Mouse (Mus musculus) limb, embryonic 10.5 days (tissue): Measurements from ENCODE around the gene Sod1. TPM values are rescaled to one million over a fixed set of nuclear protein-coding genes. Genes with fewer than 3 reads are reported as not detected.

ENCODE experiments used
- DNase-seq: peaks from one replicate; pipeline ENCODE4 v3.0.0-alpha.2; 2017; ENCODE audit warnings: low spot score
- H3K27ac ChIP-seq: fragments of 300-500 bp; sonication (generic); 2 replicates; pipeline ENCODE4 v1.5.1; 2016; ENCODE audit warnings: mild to moderate bottlenecking
- H3K27me3 ChIP-seq: fragments of 300-500 bp; sonication (generic); 2 replicates; pipeline ENCODE4 v1.6.1; 2016; ENCODE audit warnings: low read depth, mild to moderate bottlenecking; ENCODE audit not compliant: poor library complexity, severe bottlenecking
- H3K36me3 ChIP-seq: fragments of 300-500 bp; sonication (generic); 2 replicates; pipeline ENCODE4 v1.6.1; 2016; ENCODE audit warnings: mild to moderate bottlenecking, moderate library complexity
- H3K4me1 ChIP-seq: fragments of 300-500 bp; sonication (generic); 2 replicates; pipeline ENCODE4 v1.6.1; 2016
- H3K4me3 ChIP-seq: fragments of 300-500 bp; sonication (generic); 2 replicates; pipeline ENCODE4 v1.5.1; 2016; ENCODE audit warnings: mild to moderate bottlenecking, moderate library complexity
- H3K9me3 ChIP-seq: fragments of 300-500 bp; sonication (generic); replicated peaks from 2 replicates; pipeline ENCODE4 v1.6.1; 2016; ENCODE audit warnings: mild to moderate bottlenecking
- whole genome bisulfite sequencing: fragments of 180-500 bp; shearing (Covaris S2); methylation state at CpG from one replicate; pipeline ENCODE4 v1.1.7; 2016; 5-methylcytosine and 5-hydroxymethylcytosine counted together
- polyA plus RNA-seq: library from polyadenylated mRNA; unstranded; fragments of >200 nt; fragmentation: Nextera tagmentation; extraction: Ambion mirVana; gene quantifications from 2 replicates; pipeline ENCODE4 v1.2.1, GENCODE M21; 2016

Gene Sod1
- polyA plus RNA-seq, result 1,367 and 1,406 TPM in 2 replicates

DNA sequence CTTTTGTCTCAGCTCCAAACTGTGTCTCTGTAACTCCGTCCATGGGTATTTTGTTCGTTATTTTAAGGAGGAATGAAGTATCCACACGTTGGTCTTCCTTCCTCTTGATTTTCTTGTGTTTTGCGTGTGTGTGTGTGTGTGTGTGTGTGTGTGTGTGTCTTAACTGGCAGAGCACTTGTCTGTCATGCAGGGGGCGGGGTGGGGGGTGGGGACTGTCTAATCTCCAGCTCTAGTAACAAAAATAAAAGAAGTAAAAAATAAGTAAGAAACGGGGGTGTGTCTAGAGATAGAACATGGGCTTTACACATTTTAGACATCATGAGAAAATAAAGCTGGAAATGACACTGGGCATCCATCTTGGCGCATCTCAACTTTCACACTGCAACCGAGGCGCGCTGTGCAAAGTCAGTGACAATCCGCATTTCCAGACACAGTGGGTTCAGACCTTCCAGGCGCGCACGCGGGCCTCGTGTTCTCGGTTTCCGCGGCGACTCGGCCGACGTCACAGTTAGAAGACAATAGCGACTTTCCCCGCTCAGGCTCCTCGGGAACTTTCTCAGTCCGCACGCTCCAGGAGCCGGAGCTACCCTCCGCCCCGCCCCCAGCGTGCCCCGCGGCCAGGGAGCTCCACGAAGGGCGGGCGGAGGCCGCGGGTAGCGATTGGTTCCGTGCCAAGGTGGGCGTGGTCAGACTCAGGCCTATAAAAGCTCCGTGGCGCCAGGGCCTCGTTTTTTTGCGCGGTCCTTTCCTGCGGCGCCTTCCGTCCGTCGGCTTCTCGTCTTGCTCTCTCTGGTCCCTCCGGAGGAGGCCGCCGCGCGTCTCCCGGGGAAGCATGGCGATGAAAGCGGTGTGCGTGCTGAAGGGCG, at the start of gene Sod1:
Sod1 (plus strand) TSS at position 729 of the 866 bp plus-strand sequence.
- peaks cover 24% of the 10 kb centered on the region for H3K4me1 ChIP-seq
- H3K36me3 ChIP-seq, result peaks cover 27% of the 10 kb centered on the region
- 2% methylated on average over 63 of the region's 63 CpGs for WGBS
- DNase-seq, result peak; percentile 98
- H3K4me3 ChIP-seq, result peak within 1 kb of the TSS; percentile 98
- H3K27me3 ChIP-seq, result no peaks in the 10 kb centered on the region
- H3K9me3 ChIP-seq, result no peaks in the 10 kb centered on the region
- peak within 1 kb of the TSS; percentile 96 for H3K27ac ChIP-seq

DNA sequence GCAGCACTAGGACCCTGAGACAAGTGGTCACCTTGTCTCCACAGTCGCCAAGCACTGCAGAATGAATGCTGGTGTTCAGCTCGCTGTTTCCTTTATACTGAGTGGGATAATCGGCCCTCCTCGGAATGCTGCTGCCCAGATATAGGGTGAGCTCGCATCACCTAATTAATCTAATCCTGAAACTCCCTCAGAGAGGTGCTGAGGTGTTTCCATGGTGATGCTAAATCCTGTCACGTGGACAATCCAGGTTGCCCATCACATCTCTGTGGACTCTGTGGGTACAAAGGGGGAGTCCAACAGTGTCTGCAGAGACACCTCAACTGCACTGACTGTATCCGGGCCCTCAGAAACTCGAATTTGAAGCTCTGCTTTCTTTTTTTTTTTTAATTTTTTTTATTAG, 49.1 kb upstream of the Sod1 start:
- H3K27ac ChIP-seq, result no peak overlapping the region
- no peak for DNase-seq
- H3K36me3 ChIP-seq, result no peaks in the 10 kb centered on the region
- 67% methylated on average over 8 of the region's 8 CpGs for WGBS
- H3K9me3 ChIP-seq, result no peaks in the 10 kb centered on the region
- H3K4me1 ChIP-seq, result no peaks in the 10 kb centered on the region
- no peaks in the 10 kb centered on the region for H3K27me3 ChIP-seq
- no peak overlapping the region for H3K4me3 ChIP-seq

DNA sequence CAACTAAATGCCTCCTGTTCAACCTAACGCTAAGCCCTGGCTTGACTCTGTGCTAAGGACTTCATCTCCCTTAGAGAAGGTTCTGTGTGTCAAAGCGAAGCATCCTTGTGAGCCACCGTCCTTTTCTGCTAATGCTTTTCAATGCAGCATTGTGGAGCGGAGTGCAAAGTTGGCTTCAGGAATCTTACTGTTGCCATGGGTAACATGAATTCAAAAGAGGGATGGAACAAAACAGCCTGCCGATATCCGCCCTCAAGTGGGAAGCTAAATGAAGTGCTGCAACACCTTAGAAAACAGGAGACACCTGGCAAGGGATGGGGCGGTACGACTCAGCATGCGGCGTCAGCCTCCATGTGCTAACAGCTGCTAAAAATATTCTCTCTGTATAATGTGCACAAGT, 44.1 kb upstream of the Sod1 start:
- Histone ChIP-seq H3K9me3 (no peaks in the 10 kb centered on the region), H3K27me3 (no peaks in the 10 kb centered on the region), H3K4me3 (no peak overlapping the region), H3K4me1 (no peaks in the 10 kb centered on the region), H3K36me3 (no peaks in the 10 kb centered on the region), H3K27ac (no peak overlapping the region)
- no peak for DNase-seq
- WGBS, result 76% methylated on average over 10 of the region's 10 CpGs

DNA sequence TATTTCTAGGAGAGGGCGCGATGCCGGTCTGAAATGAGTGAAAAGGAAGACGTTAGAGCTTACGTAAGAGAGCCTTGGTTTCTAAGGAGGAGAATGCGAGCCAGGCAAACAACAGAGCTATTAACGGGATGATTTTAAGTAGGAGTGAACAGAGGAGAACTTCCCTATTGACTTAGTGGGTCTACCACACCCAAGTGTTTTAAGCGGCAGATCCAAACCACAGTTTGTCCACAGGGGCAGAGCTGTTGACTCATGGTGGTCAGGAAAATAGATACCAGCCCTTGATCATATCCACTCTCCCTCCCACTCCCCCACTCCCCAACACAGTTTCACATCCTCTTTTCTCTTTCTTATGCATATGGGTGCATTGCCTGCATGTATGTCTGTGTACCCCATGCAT, 43.1 kb upstream of the Sod1 start:
- no peak overlapping the region for H3K4me3 ChIP-seq
- H3K27ac ChIP-seq, result no peak overlapping the region
- no peaks in the 10 kb centered on the region for H3K36me3 ChIP-seq
- WGBS, result 89% methylated on average over 8 of the region's 8 CpGs
- DNase-seq, result no peak
- H3K4me1 ChIP-seq, result no peaks in the 10 kb centered on the region
- H3K9me3 ChIP-seq, result no peaks in the 10 kb centered on the region
- no peaks in the 10 kb centered on the region for H3K27me3 ChIP-seq

DNA sequence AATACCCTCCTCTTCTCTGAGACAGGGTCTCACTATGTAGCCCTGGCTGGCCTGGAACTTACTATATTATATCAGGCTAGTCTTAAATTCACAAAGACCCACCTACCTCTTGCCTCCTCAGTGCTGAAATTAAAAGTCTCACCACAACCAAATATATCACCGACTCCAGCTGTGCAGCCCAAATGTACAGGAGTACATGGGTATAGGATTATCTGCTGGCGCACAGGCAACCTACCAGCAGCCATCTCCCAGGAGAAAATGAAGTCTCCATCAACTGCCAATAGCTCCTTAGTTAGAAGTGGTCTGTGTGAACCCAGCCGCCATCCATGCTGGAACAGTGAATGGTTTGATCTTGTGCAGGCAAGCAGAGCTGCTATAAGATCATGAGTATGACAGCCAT, 42.1 kb upstream of the Sod1 start:
- Histone ChIP-seq H3K4me3 (no peak overlapping the region), H3K4me1 (no peaks in the 10 kb centered on the region), H3K9me3 (no peaks in the 10 kb centered on the region), H3K27ac (no peak overlapping the region), H3K27me3 (no peaks in the 10 kb centered on the region), H3K36me3 (no peaks in the 10 kb centered on the region)
- 91% methylated on average over 3 of the region's 3 CpGs for WGBS
- DNase-seq, result no peak

DNA sequence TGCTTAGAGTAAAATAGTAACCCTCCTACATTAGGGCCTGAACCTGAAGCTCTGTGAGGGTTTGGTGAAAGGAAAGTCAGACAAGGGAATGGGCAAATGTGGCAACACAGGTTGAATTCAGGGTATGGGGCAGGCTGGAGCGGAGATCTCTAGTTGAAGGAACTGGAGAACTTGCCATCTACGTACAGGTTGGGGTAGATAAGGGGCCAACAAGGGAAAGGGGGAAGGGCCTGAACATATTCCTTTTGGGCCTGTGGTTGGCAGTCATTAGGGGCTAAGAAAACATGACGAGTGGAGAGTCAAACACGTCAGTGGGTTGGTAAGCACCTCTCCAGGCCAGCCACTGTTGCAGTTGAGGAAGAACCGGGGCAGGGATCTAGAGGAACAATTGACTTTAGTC, 40.7 kb upstream of the Sod1 start:
- H3K36me3 ChIP-seq, result no peaks in the 10 kb centered on the region
- H3K27ac ChIP-seq, result no peak overlapping the region
- no peaks in the 10 kb centered on the region for H3K9me3 ChIP-seq
- H3K4me1 ChIP-seq, result no peaks in the 10 kb centered on the region
- 92% methylated on average over 5 of the region's 5 CpGs for WGBS
- no peaks in the 10 kb centered on the region for H3K27me3 ChIP-seq
- no peak for DNase-seq
- H3K4me3 ChIP-seq, result no peak overlapping the region

DNA sequence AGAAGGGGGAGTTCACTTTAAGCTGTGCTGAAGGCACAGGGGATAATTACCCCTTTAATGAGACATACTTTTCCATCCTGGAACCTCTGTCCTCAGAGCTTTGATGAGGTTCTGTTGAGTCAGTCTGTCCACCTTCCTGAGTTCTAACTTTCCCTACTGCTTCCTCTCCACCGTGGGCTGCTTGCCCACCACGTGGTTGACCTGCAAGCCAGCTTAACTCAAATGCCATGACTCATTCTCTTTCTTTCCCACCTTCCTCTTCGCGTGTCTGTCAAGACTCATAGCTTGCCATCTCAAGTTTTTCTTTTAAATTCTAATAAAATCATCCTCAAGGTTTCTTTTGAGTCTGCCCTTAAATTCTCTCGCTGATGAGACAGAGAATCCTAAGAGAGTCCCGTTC, 39.6 kb upstream of the Sod1 start:
- DNase-seq, result no peak
- H3K4me1 ChIP-seq, result no peaks in the 10 kb centered on the region
- no peaks in the 10 kb centered on the region for H3K36me3 ChIP-seq
- H3K27me3 ChIP-seq, result no peaks in the 10 kb centered on the region
- 81% methylated on average over 6 of the region's 6 CpGs for WGBS
- H3K9me3 ChIP-seq, result no peaks in the 10 kb centered on the region
- H3K27ac ChIP-seq, result no peak overlapping the region
- no peak overlapping the region for H3K4me3 ChIP-seq

DNA sequence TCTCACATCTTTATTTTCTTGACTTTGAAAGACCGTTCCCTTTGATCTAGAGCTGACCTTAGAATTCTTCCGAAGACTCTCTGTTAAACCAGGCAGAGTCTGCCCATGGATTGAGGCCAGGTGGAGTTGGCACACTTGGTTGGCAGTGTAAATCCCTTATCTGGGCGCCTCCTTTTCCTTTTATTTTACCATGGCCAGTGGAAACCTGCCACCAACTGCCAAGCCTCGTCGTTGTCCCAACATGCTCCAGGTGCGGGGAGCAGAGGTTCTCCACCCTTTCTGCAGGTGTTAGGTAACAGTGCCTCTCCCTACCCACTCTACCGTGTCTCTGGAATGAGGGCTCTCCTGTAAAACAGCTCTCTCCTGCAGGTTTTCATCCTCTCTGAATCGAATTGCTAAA, 38.9 kb upstream of the Sod1 start:
- DNase-seq, result no peak
- Histone ChIP-seq H3K36me3 (no peaks in the 10 kb centered on the region), H3K4me1 (0 out of 2 replicates have a peak, but pooled peaks cover under 1% of the 10 kb centered on the region), H3K27ac (no peak overlapping the region), H3K27me3 (no peaks in the 10 kb centered on the region; the same call in 1 of the 2 replicates), H3K4me3 (no peak overlapping the region), H3K9me3 (no peaks in the 10 kb centered on the region)
- 92% methylated on average over 8 of the region's 8 CpGs for WGBS

DNA sequence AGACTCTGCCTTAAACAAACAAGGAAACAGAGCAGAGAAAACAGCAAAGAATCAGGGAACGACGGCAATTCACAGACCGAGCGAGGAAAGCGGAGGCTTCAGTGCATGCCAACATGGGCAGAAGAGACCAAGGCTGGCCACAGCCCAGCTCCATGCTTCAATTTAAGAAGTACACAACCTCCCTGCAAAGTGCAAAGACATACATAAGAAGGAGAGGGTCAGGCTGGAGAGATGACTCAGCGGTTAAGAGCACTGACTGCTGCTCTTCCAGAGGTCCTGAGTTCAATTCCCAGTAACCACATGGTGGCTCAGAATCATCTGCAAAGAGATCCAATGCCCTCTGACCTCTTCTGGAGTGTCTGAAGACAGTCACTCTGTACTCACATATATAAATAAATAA, 36.4 kb upstream of the Sod1 start:
- DNase-seq, result no peak
- Histone ChIP-seq H3K27me3 (no peaks in the 10 kb centered on the region; the same call in 1 of the 2 replicates), H3K27ac (no peak overlapping the region), H3K36me3 (no peaks in the 10 kb centered on the region), H3K4me1 (peaks cover 12% of the 10 kb centered on the region), H3K9me3 (no peaks in the 10 kb centered on the region), H3K4me3 (no peak overlapping the region)
- 84% methylated on average over 6 of the region's 6 CpGs for WGBS

DNA sequence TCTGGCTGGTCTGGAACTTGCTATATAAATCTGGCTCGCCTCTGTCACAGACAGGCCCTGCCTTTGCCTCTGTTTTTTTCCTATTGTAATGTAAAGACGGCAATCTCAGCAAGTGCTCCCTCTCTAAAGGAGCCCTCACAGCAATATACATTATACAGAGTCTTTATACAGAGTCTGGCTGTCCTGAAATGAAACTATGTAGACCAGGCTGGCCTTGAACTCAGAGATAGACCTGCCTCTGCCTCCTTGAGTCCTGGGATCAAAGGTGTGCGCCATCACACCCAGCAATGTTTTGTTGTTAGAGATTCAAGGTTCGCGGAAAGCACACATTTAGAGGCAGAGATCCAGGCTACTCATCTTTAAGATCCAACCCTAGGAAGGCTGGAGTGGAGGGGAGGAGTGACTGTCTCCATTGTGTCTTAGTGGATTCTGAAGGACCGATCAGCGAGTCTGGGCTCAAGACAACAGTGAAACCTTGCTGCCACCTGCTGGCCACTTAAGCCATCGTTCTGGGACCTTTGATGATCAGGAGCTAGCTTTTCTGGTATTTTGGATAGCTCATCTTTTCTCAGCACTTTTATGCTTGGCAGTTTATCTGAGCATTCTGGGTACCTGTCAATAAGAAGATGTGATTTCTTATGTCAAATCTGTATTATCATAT, 34.5 kb upstream of the Sod1 start:
- H3K4me3 ChIP-seq, result no peak overlapping the region
- H3K4me1 ChIP-seq, result peaks cover 12% of the 10 kb centered on the region
- peak; percentile 85 for DNase-seq
- H3K36me3 ChIP-seq, result no peaks in the 10 kb centered on the region
- H3K9me3 ChIP-seq, result no peaks in the 10 kb centered on the region
- WGBS, result 45% methylated on average over 8 of the region's 8 CpGs
- H3K27ac ChIP-seq, result no peak overlapping the region
- no peaks in the 10 kb centered on the region; the same call in 1 of the 2 replicates for H3K27me3 ChIP-seq

DNA sequence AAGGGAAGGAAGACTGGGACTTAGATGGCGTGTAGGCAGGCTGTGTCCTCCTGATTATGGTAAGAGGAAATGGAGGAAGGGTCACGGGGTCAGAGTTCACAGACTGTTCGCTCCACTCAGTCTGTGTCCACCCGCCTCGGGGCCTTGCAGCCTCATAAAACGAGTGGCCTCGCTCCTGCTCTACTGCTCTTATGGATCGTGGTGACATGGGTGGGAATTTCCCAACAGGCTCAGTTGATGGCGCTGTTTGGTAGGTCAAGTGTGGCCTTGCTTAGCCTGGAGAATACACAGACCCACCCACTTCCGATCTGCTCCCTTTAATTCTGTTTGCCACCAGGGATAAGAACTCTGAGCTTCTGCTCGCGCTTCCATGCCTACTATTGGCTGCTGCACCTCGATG, 33.1 kb upstream of the Sod1 start:
- Histone ChIP-seq H3K27me3 (no peaks in the 10 kb centered on the region; the same call in 1 of the 2 replicates), H3K27ac (no peak overlapping the region), H3K36me3 (no peaks in the 10 kb centered on the region), H3K4me3 (no peak overlapping the region), H3K9me3 (no peaks in the 10 kb centered on the region), H3K4me1 (peaks cover 12% of the 10 kb centered on the region)
- DNase-seq, result peak; percentile 63
- WGBS, result 23% methylated on average over 13 of the region's 13 CpGs

DNA sequence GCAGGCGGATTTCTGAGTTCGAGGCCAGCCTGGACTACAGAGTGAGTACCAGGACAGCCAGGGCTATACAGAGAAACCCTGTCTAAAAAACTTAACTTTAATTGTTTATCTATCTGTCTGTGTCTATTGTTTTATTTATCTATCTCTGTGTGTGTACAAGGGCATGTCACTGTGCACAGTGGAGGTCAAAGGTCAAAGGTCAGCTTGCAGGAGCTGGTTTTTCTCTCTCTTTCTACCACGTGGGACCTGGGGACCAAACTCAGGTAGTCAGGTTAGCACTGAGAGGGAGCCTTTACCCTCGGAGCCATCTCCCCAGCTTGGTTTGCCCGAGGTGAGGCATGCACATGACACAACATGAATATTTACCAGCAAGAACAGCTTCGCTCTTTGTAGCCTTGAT, 29.3 kb upstream of the Sod1 start:
- no peak overlapping the region for H3K4me3 ChIP-seq
- H3K4me1 ChIP-seq, result peaks cover 12% of the 10 kb centered on the region
- no peaks in the 10 kb centered on the region for H3K36me3 ChIP-seq
- DNase-seq, result no peak
- H3K9me3 ChIP-seq, result no peaks in the 10 kb centered on the region
- 76% methylated on average over 6 of the region's 6 CpGs for WGBS
- no peaks in the 10 kb centered on the region; the same call in 1 of the 2 replicates for H3K27me3 ChIP-seq
- no peak overlapping the region for H3K27ac ChIP-seq

DNA sequence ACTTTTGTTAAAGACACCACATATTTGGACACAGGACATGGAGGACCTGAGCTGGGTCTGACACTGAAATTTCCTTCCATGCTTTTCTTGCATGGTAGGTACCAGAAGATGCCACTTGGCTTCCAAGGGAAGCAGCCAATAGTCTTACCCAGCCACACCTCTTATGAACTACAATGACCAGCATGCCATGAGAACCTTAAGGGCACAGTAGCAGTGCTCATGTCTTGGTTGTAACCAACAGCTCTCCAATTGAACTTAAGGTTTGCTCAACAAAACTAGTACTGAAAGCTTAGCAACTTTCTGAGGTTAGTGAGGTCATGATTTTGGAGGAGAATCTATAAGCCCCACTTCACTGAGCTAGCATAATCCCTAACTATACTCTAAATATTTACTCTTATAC, 26.8 kb upstream of the Sod1 start:
- H3K4me3 ChIP-seq, result no peak overlapping the region
- peaks cover 18% of the 10 kb centered on the region for H3K4me1 ChIP-seq
- H3K9me3 ChIP-seq, result no peaks in the 10 kb centered on the region
- no peak overlapping the region for H3K27ac ChIP-seq
- H3K36me3 ChIP-seq, result no peaks in the 10 kb centered on the region
- no peak for DNase-seq
- H3K27me3 ChIP-seq, result no peaks in the 10 kb centered on the region
